Mouse (Mus musculus) MEL (cell line): ENCODE results near the gene Gm49358. TPM values are rescaled to one million over a fixed set of nuclear protein-coding genes. Genes with fewer than 3 reads are reported as not detected.

Experiments
- DNase-seq: peaks from one replicate; pipeline ENCODE4 v3.0.0; 2011; ENCODE audit warnings: low read depth, low spot score
- H3K27ac ChIP-seq: 2 replicates; pipeline ENCODE4 v1.5.1; 2012; ENCODE audit warnings: low read depth, mild to moderate bottlenecking, control low read depth, low read length, moderate library complexity; ENCODE audit not compliant: control insufficient read depth
- H3K27me3 ChIP-seq, 2 experiments: fragments of 150-350 bp in 1 of 2; sonication (generic) in 1 of 2; 2 replicates each; pipeline ENCODE4 v1.6.1; 2012; ENCODE audit warnings: low read length in 2 of 2, mild to moderate bottlenecking in 2 of 2, improper control_type of control experiment in 1 of 2, moderate library complexity in 1 of 2; ENCODE audit not compliant: insufficient read depth in 2 of 2, control insufficient read depth in 1 of 2
- H3K36me3 ChIP-seq, 2 experiments: 2 replicates each; pipeline ENCODE4 v1.6.1; 2012 to 2014; ENCODE audit warnings: low read length in 2 of 2, improper control_type of control experiment in 1 of 2, inconsistent platforms in 1 of 2, mild to moderate bottlenecking in 1 of 2; ENCODE audit not compliant: insufficient read depth in 2 of 2, control insufficient read depth in 1 of 2
- H3K4me1 ChIP-seq, 2 experiments: fragments of 150-350 bp in 1 of 2; sonication (generic) in 1 of 2; 2 replicates each; pipeline ENCODE4 v1.6.1; 2012; ENCODE audit warnings: low read length in 2 of 2, improper control_type of control experiment in 1 of 2, mild to moderate bottlenecking in 1 of 2; ENCODE audit not compliant: insufficient read depth in 2 of 2, control insufficient read depth in 1 of 2
- H3K4me3 ChIP-seq, 2 experiments: fragments of 150-350 bp in 1 of 2; sonication (generic) in 1 of 2; 2 replicates each; pipeline ENCODE4 v1.5.1; 2012; ENCODE audit warnings: low read depth in 2 of 2, low read length in 2 of 2, mild to moderate bottlenecking in 2 of 2, moderate library complexity in 2 of 2, control low read depth in 1 of 2, improper control_type of control experiment in 1 of 2; ENCODE audit not compliant: control insufficient read depth in 1 of 2, insufficient read depth in 1 of 2
- H3K79me2 ChIP-seq: 2 replicates; pipeline ENCODE4 v1.6.1; 2012; ENCODE audit warnings: mild to moderate bottlenecking, low read length, moderate library complexity; ENCODE audit not compliant: control insufficient read depth, poor library complexity, insufficient read depth
- H3K9ac ChIP-seq: 2 replicates; pipeline ENCODE4 v1.6.1; 2012; ENCODE audit warnings: low read depth, mild to moderate bottlenecking, control low read depth, low read length, moderate library complexity; ENCODE audit not compliant: control insufficient read depth, poor library complexity, severe bottlenecking
- H3K9me3 ChIP-seq: fragments of 150-350 bp; sonication (generic); replicated peaks from 2 replicates; pipeline ENCODE4 v1.6.1; 2012; ENCODE audit warnings: mild to moderate bottlenecking, low read length, improper control_type of control experiment, moderate library complexity; ENCODE audit not compliant: insufficient read depth
- BHLHE40 ChIP-seq: IDR thresholded peaks from 2 replicates; pipeline ENCODE4 v1.6.1; 2012; ENCODE audit warnings: low read depth, mild to moderate bottlenecking, inconsistent platforms, low read length, improper control_type of control experiment, borderline replicate concordance
- E2F4 ChIP-seq: IDR thresholded peaks from 2 replicates; pipeline ENCODE4 v1.6.1; 2011; ENCODE audit warnings: low read depth, low read length, improper control_type of control experiment, borderline replicate concordance
- ELF1 ChIP-seq: IDR thresholded peaks from 2 replicates; pipeline ENCODE4 v1.6.1; 2014; ENCODE audit warnings: low read depth, mild to moderate bottlenecking, inconsistent platforms, low read length, improper control_type of control experiment, moderate library complexity
- MAFK ChIP-seq: IDR thresholded peaks from 2 replicates; pipeline ENCODE4 v1.6.1; 2011; ENCODE audit warnings: low read depth, mild to moderate bottlenecking, low read length, improper control_type of control experiment, borderline replicate concordance
- MAX ChIP-seq: IDR thresholded peaks from 2 replicates; pipeline ENCODE4 v1.6.1; 2011; ENCODE audit warnings: low read length, improper control_type of control experiment
- MAZ ChIP-seq: IDR thresholded peaks from 2 replicates; pipeline ENCODE4 v1.6.1; 2012; ENCODE audit warnings: low read depth, mild to moderate bottlenecking, inconsistent platforms, low read length, improper control_type of control experiment
- MEF2A ChIP-seq: IDR thresholded peaks from 2 replicates; pipeline ENCODE4 v1.6.1; 2014; ENCODE audit warnings: low read depth, mild to moderate bottlenecking, inconsistent platforms, low read length, improper control_type of control experiment; ENCODE audit not compliant: poor library complexity, insufficient replicate concordance, severe bottlenecking; ENCODE audit errors: extremely low read depth
- MYB ChIP-seq: IDR thresholded peaks from 2 replicates; pipeline ENCODE4 v1.6.1; 2011; ENCODE audit warnings: mild to moderate bottlenecking, low read depth, low read length, improper control_type of control experiment
- NELFE ChIP-seq: IDR thresholded peaks from 2 replicates; pipeline ENCODE4 v1.6.1; 2011; ENCODE audit warnings: low read depth, low read length, improper control_type of control experiment
- POLR2AphosphoS2 ChIP-seq: IDR thresholded peaks from 2 replicates; pipeline ENCODE4 v1.6.1; 2011; ENCODE audit warnings: low read length, improper control_type of control experiment
- RCOR1 ChIP-seq: IDR thresholded peaks from 2 replicates; pipeline ENCODE4 v1.6.1; 2012; ENCODE audit warnings: low read depth, mild to moderate bottlenecking, inconsistent platforms, low read length, improper control_type of control experiment
- SIN3A ChIP-seq: IDR thresholded peaks from 2 replicates; pipeline ENCODE4 v1.6.1; 2012; ENCODE audit warnings: low read length, improper control_type of control experiment, inconsistent platforms
- SMC3 ChIP-seq: IDR thresholded peaks from 2 replicates; pipeline ENCODE4 v1.6.1; 2011; ENCODE audit warnings: low read depth, low read length, improper control_type of control experiment
- TAL1 ChIP-seq: IDR thresholded peaks from 2 replicates; pipeline ENCODE4 v1.6.1; 2012; ENCODE audit warnings: mild to moderate bottlenecking, inconsistent platforms, low read length, moderate library complexity, mixed read lengths
- USF2 ChIP-seq, 2 experiments: IDR thresholded peaks; 2 replicates each; pipeline ENCODE4 v1.6.1; 2011 to 2012; ENCODE audit warnings: improper control_type of control experiment in 2 of 2, low read length in 2 of 2, borderline replicate concordance in 1 of 2, inconsistent platforms in 1 of 2, low read depth in 1 of 2, mild to moderate bottlenecking in 1 of 2; ENCODE audit not compliant: insufficient read depth in 1 of 2
- ZC3H11A ChIP-seq: IDR thresholded peaks from 2 replicates; pipeline ENCODE4 v1.6.1; 2012; ENCODE audit warnings: low read depth, mild to moderate bottlenecking, inconsistent platforms, low read length, improper control_type of control experiment
- ZMIZ1 ChIP-seq: IDR thresholded peaks from 2 replicates; pipeline ENCODE4 v1.6.1; 2012; ENCODE audit warnings: low read depth, mild to moderate bottlenecking, inconsistent platforms, low read length, improper control_type of control experiment, moderate library complexity
- ZNF384 ChIP-seq: IDR thresholded peaks from 2 replicates; pipeline ENCODE4 v1.6.1; 2012; ENCODE audit warnings: low read depth, mild to moderate bottlenecking, inconsistent platforms, low read length, improper control_type of control experiment
- polyA plus RNA-seq, 2 experiments: library from polyadenylated mRNA; stranded (reverse) in 1 of 2; unstranded in 1 of 2; fragments of >175 nt in 1 of 2; fragments of >200 nt in 1 of 2; gene quantifications; 2 replicates each; pipeline versions ENCODE4 v1.2.1 to v1.2.4; 2012; ENCODE audit warnings: low replicate concordance in 2 of 2, low read depth in 1 of 2; ENCODE audit not compliant: insufficient read length in 2 of 2, insufficient read depth in 1 of 2, missing spikeins in 1 of 2
- total RNA-seq: library from RNA; depleted of rRNA; stranded (reverse); fragments of 300-350 nt; gene quantifications from 2 replicates; pipeline ENCODE4 v1.2.3, GENCODE M21; 2012

Gene Gm49358
- total and polyA plus RNA-seq, 3 experiments = 1.3 TPM; not detected in 2

DNA sequence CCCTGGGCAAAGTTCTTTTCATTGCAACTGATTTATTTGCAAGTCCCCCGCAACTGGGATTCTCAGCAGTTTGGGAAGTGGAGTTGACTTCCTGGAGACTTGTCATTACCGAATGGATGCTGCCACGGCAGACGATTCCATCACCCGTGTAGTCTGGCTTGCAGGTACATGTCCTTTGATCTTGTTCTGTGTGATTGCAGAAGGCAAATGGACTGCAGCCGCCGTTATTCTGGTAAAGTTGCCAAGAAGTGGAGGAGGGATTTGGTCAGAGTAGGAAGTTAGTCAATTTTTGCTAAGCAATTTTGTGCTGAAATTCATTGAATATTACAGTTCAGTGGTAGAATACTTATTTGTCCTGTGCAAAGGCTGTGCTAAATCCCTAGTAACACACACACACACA is 114.9 kb downstream of the Gm49358 start:
- Histone ChIP-seq H3K27ac (no peak overlapping the region), H3K27me3 (no peaks in the 10 kb centered on the region), H3K4me3 (no peak overlapping the region), H3K4me1 (no peaks in the 10 kb centered on the region), H3K79me2 (no peaks in the 10 kb centered on the region), H3K9ac (no peak overlapping the region), H3K36me3 (no peaks in the 10 kb centered on the region), H3K9me3 (no peaks in the 10 kb centered on the region)
- DNase-seq = no peak
- TF ChIP-seq RCOR1 (no peak), SMC3 (no peak), E2F4 (no peak), SIN3A (no peak), MAZ (no peak), MYB (no peak), POLR2AphosphoS2 (no peak), MAFK (no peak), MAX (no peak), ZNF384 (no peak), ZMIZ1 (no peak), TAL1 (no peak), MEF2A (no peak), ELF1 (no peak), USF2 (IDR thresholded peaks at IDR 0.05; ENCODE audit: borderline replicate concordance in 1 of 2, insufficient read depth in 1 of 2, low read depth in 1 of 2, low read length in 2 of 2) (no peak), BHLHE40 (no peak), NELFE (no peak)

DNA sequence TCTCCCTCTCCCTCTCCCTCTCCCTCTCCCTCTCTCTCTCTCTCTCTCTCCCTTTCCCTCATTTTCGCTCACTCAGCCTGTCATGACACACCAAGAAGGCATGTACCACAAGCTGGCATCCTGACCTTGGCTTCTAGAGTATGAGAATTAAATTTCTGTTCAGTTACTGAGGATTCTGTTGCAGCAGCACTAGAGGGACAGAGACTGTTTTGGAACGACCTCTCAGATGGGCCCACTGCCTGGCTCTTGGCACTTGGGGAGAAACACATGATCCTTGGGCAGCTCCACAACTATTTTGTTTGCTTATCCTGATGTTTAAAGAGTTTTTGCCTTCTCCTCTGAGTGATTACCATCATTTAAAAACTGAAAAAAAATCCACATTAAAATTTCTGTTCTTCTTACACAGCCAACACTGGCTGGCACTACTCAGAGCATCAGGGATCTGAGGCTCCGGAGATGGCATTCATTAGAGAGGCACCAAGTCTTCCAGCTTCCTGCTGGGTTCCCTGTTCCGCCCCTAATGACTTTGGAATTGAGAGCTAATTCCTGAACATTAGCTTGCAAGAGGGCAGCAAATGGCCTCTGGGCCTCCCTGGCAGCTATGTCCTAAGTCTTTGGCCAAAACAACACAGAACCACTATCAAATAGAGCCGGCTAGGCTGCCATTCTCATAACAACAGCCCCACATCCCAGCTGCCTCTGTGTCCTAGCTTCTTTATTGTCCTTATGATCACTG is 116.5 kb downstream of the Gm49358 start:
- Histone ChIP-seq H3K27me3 (no peaks in the 10 kb centered on the region), H3K9ac (no peak overlapping the region), H3K4me3 (no peak overlapping the region), H3K4me1 (no peaks in the 10 kb centered on the region), H3K36me3 (no peaks in the 10 kb centered on the region), H3K79me2 (no peaks in the 10 kb centered on the region), H3K27ac (no peak overlapping the region), H3K9me3 (no peaks in the 10 kb centered on the region)
- TF ChIP-seq ZC3H11A = no peak
- no peak for DNase-seq
